Mouse (Mus musculus) forebrain, embryonic 14.5 days (tissue): ENCODE results near the gene Tln2. TPM values are rescaled to one million over a fixed set of nuclear protein-coding genes. Genes with fewer than 3 reads are reported as not detected.

ENCODE experiments used
- ATAC-seq: fragments of 200-750 bp; cut with Nextera tagmentation; 2 replicates; pipeline ENCODE4 v1.8.0; 2017; ENCODE audit warnings: mild to moderate bottlenecking, moderate library complexity
- DNase-seq: peaks from one replicate; pipeline ENCODE4 v3.0.0-alpha.2; 2015; ENCODE audit warnings: low spot score
- H3K27ac ChIP-seq: fragments of 300-500 bp; sonication (generic); 2 replicates; pipeline ENCODE4 v1.5.1; 2014; ENCODE audit warnings: low read depth, mild to moderate bottlenecking, control low read depth, low read length, moderate library complexity
- H3K27me3 ChIP-seq: fragments of 300-500 bp; sonication (generic); replicated peaks from 2 replicates; pipeline ENCODE4 v1.6.1; 2014; ENCODE audit warnings: low read length, control low read depth, mixed read lengths; ENCODE audit not compliant: control insufficient read depth, insufficient read depth
- H3K36me3 ChIP-seq: fragments of 300-500 bp; sonication (generic); 2 replicates; pipeline ENCODE4 v1.6.1; 2014; ENCODE audit warnings: low read length, control low read depth; ENCODE audit not compliant: control insufficient read depth, insufficient read depth
- H3K4me1 ChIP-seq: fragments of 300-500 bp; sonication (generic); 2 replicates; pipeline ENCODE4 v1.6.1; 2014; ENCODE audit warnings: antibody characterized with exemption, low read length, control low read depth; ENCODE audit not compliant: control insufficient read depth, insufficient read depth
- H3K4me2 ChIP-seq: fragments of 300-500 bp; sonication (generic); 2 replicates; pipeline ENCODE4 v1.6.1; 2014; ENCODE audit warnings: mild to moderate bottlenecking, control low read depth, low read length
- H3K4me3 ChIP-seq: fragments of 300-500 bp; sonication (generic); 2 replicates; pipeline ENCODE4 v1.5.1; 2014; ENCODE audit warnings: low read depth, low read length, control low read depth
- H3K9ac ChIP-seq: fragments of 300-500 bp; sonication (generic); 2 replicates; pipeline ENCODE4 v1.6.1; 2014; ENCODE audit warnings: mild to moderate bottlenecking, low read length, control low read depth, moderate library complexity
- H3K9me3 ChIP-seq: fragments of 300-500 bp; sonication (generic); replicated peaks from 2 replicates; pipeline ENCODE4 v1.6.1; 2016; ENCODE audit warnings: low read length, control low read depth, mixed read lengths; ENCODE audit not compliant: control insufficient read depth
- WGBS: fragments of 180-500 bp; shearing (Covaris S2); extraction: QIAGEN DNeasy Blood & Tissue Kit; methylation state at CpG from one replicate; pipeline ENCODE4 v1.1.7; 2014; 5-methylcytosine and 5-hydroxymethylcytosine counted together
- polyA plus RNA-seq: library from polyadenylated mRNA; unstranded; fragments of >200 nt; fragmentation: Nextera tagmentation; extraction: Ambion mirVana; gene quantifications from 2 replicates; pipeline ENCODE4 v1.2.1, GENCODE M21; 2014

The Tln2 gene
- polyA plus RNA-seq, 1 experiment from 2014 or later: 15.7 TPM

GRCm38 (mm10) chr9:67533260-67533659, 26.2 kb downstream of the Tln2 start:
- Histone ChIP-seq H3K36me3 (no peaks in the 10 kb centered on the region), H3K9me3 (no peaks in the 10 kb centered on the region), H3K27ac (no peak overlapping the region), H3K27me3 (no peaks in the 10 kb centered on the region), H3K4me3 (no peak overlapping the region), H3K9ac (no peak overlapping the region), H3K4me2 (no peak overlapping the region), H3K4me1 (no peaks in the 10 kb centered on the region)
- DNase-seq: no peak
- ATAC-seq: no peak
- WGBS: 86% methylated on average over 5 of the region's 5 CpGs

GRCm38 (mm10) chr9:67532631-67533030, 26.9 kb downstream of the Tln2 start:
- H3K4me3 ChIP-seq: no peak overlapping the region
- no peak for DNase-seq
- 73% methylated on average over 1 of the region's 1 CpGs for WGBS

GRCm38 (mm10) chr9:67529600-67529999, 29.9 kb downstream of the Tln2 start:
- no peak overlapping the region for H3K4me2 ChIP-seq
- no peaks in the 10 kb centered on the region for H3K27me3 ChIP-seq
- H3K27ac ChIP-seq: no peak overlapping the region
- DNase-seq (no peak), ATAC-seq (no peak)
- 81% methylated on average over 5 of the region's 5 CpGs for WGBS
- no peak overlapping the region for H3K4me3 ChIP-seq
- H3K4me1 ChIP-seq: no peaks in the 10 kb centered on the region; the same call in 1 of the 2 replicates
- H3K9me3 ChIP-seq: no peaks in the 10 kb centered on the region
- no peaks in the 10 kb centered on the region for H3K36me3 ChIP-seq
- H3K9ac ChIP-seq: no peak overlapping the region

More at GRCm38 (mm10) chr9:67532631-67533030, 26.9 kb downstream of the Tln2 start:
- ATAC-seq: no peak
- Histone ChIP-seq H3K9me3 (no peaks in the 10 kb centered on the region), H3K4me2 (no peak overlapping the region), H3K4me1 (no peaks in the 10 kb centered on the region; the same call in 1 of the 2 replicates), H3K27ac (no peak overlapping the region), H3K27me3 (no peaks in the 10 kb centered on the region), H3K36me3 (no peaks in the 10 kb centered on the region), H3K9ac (no peak overlapping the region)

- Histone ChIP-seq H3K4me2 (no peak overlapping the region), H3K27me3 (no peaks in the 10 kb centered on the region), H3K4me3 (no peak overlapping the region), H3K36me3 (no peaks in the 10 kb centered on the region), H3K9ac (no peak overlapping the region), H3K4me1 (no peaks in the 10 kb centered on the region; the same call in 1 of the 2 replicates), H3K27ac (peak overlapping the region; percentile 27; the same call in 1 of the 2 replicates), H3K9me3 (no peaks in the 10 kb centered on the region)
- DNase-seq: peak; percentile 67
- ATAC-seq: peak; percentile 61; the same call in 1 of the 2 replicates
- 74% methylated on average over 2 of the region's 2 CpGs for WGBS
Observed at GRCm38 (mm10) chr9:67527726-67528125, 31.8 kb downstream of the Tln2 start.

GRCm38 (mm10) chr9:67521736-67522135, 37.8 kb downstream of the Tln2 start:
- ATAC-seq: no peak

GRCm38 (mm10) chr9:67509510-67509909, 50.0 kb downstream of the Tln2 start:
- no peaks in the 10 kb centered on the region for H3K4me1 ChIP-seq
- no peaks in the 10 kb centered on the region for H3K36me3 ChIP-seq
- 78% methylated on average over 3 of the region's 3 CpGs for WGBS
- no peak overlapping the region for H3K27ac ChIP-seq
- no peaks in the 10 kb centered on the region for H3K27me3 ChIP-seq
- H3K9ac ChIP-seq: no peak overlapping the region
- H3K9me3 ChIP-seq: no peaks in the 10 kb centered on the region
- H3K4me2 ChIP-seq: no peak overlapping the region
- ATAC-seq: no peak
- DNase-seq: no peak
- no peak overlapping the region for H3K4me3 ChIP-seq

More at GRCm38 (mm10) chr9:67521736-67522135, 37.8 kb downstream of the Tln2 start:
- Histone ChIP-seq H3K27me3 (no peaks in the 10 kb centered on the region), H3K4me2 (no peak overlapping the region), H3K4me3 (no peak overlapping the region), H3K27ac (no peak overlapping the region), H3K9ac (no peak overlapping the region), H3K4me1 (0 out of 2 replicates have a peak, but pooled peaks cover 2% of the 10 kb centered on the region), H3K36me3 (no peaks in the 10 kb centered on the region), H3K9me3 (no peaks in the 10 kb centered on the region)
- WGBS: 44% methylated on average over 4 of the region's 4 CpGs
- no peak for DNase-seq

GRCm38 (mm10) chr9:67504669-67505260, 54.7 kb downstream of the Tln2 start:
- no peaks in the 10 kb centered on the region for H3K27me3 ChIP-seq
- WGBS: 93% methylated on average over 8 of the region's 8 CpGs

GRCm38 (mm10) chr9:67501801-67502200, 57.7 kb downstream of the Tln2 start:
- Histone ChIP-seq H3K9ac (no peak overlapping the region), H3K9me3 (no peaks in the 10 kb centered on the region), H3K4me3 (no peak overlapping the region), H3K36me3 (no peaks in the 10 kb centered on the region), H3K4me1 (peaks cover 7% of the 10 kb centered on the region), H3K27ac (no peak overlapping the region), H3K4me2 (no peak overlapping the region), H3K27me3 (no peaks in the 10 kb centered on the region)
- no peak for DNase-seq
- no peak for ATAC-seq
- WGBS: 90% methylated on average over 1 of the region's 1 CpGs

More at GRCm38 (mm10) chr9:67504669-67505260, 54.7 kb downstream of the Tln2 start:
- no peak for DNase-seq
- H3K4me3 ChIP-seq: no peak overlapping the region
- no peaks in the 10 kb centered on the region for H3K36me3 ChIP-seq
- no peaks in the 10 kb centered on the region for H3K4me1 ChIP-seq
- no peak for ATAC-seq
- no peak overlapping the region for H3K9ac ChIP-seq
- H3K4me2 ChIP-seq: no peak overlapping the region
- H3K27ac ChIP-seq: no peak overlapping the region
- no peaks in the 10 kb centered on the region for H3K9me3 ChIP-seq

GRCm38 (mm10) chr9:67496368-67496767, 63.1 kb downstream of the Tln2 start:
- DNase-seq: peak; percentile 80
- no peak overlapping the region for H3K4me2 ChIP-seq
- peaks cover 21% of the 10 kb centered on the region for H3K4me1 ChIP-seq
- H3K9me3 ChIP-seq: no peaks in the 10 kb centered on the region
- 11% methylated on average over 2 of the region's 2 CpGs for WGBS
- ATAC-seq: peak; percentile 61
- no peak overlapping the region for H3K4me3 ChIP-seq
- H3K27ac ChIP-seq: no peak overlapping the region
- H3K27me3 ChIP-seq: no peaks in the 10 kb centered on the region
- no peak overlapping the region for H3K9ac ChIP-seq
- no peaks in the 10 kb centered on the region for H3K36me3 ChIP-seq
